Mouse (Mus musculus) neural tube, embryonic 15.5 days (tissue): ENCODE results near the gene Tmem120b. TPM values are rescaled to one million over a fixed set of nuclear protein-coding genes. Genes with fewer than 3 reads are reported as not detected.
A peak's percentile ranks its signal among the peaks of the same experiment; 100 is the strongest.
"Not testable (repeated sequence)": the region's sequence is repeated elsewhere in the genome, so short reads cannot be mapped to it uniquely, and the experiment has no call there.

Experiments used
- ATAC-seq: fragments of 200-750 bp; cut with Nextera tagmentation; 2 replicates; pipeline ENCODE4 v1.8.0; 2017; ENCODE audit warnings: mild to moderate bottlenecking, moderate TSS enrichment, moderate library complexity; ENCODE audit not compliant: low FRiP score
- H3K27ac ChIP-seq: fragments of 300-500 bp; sonication (generic); replicated peaks from 2 replicates; pipeline ENCODE4 v1.5.1; 2015; ENCODE audit warnings: mild to moderate bottlenecking, inconsistent platforms
- H3K27me3 ChIP-seq: fragments of 300-500 bp; sonication (generic); replicated peaks from 2 replicates; pipeline ENCODE4 v1.6.1; 2015; ENCODE audit warnings: inconsistent platforms
- H3K36me3 ChIP-seq: fragments of 300-500 bp; sonication (generic); 2 replicates; pipeline ENCODE4 v1.6.1; 2015; ENCODE audit warnings: inconsistent platforms
- H3K4me1 ChIP-seq: fragments of 300-500 bp; sonication (generic); 2 replicates; pipeline ENCODE4 v1.6.1; 2015; ENCODE audit warnings: inconsistent platforms
- H3K4me2 ChIP-seq: fragments of 300-500 bp; sonication (generic); 2 replicates; pipeline ENCODE4 v1.6.1; 2015; ENCODE audit warnings: inconsistent platforms, mild to moderate bottlenecking, moderate library complexity
- H3K4me3 ChIP-seq: fragments of 300-500 bp; sonication (generic); replicated peaks from 2 replicates; pipeline ENCODE4 v1.5.1; 2015; ENCODE audit warnings: mild to moderate bottlenecking, inconsistent platforms
- H3K9ac ChIP-seq: fragments of 300-500 bp; sonication (generic); replicated peaks from 2 replicates; pipeline ENCODE4 v1.6.1; 2015; ENCODE audit warnings: mild to moderate bottlenecking, inconsistent platforms
- H3K9me3 ChIP-seq: fragments of 300-500 bp; sonication (generic); replicated peaks from 2 replicates; pipeline ENCODE4 v1.6.1; 2016; ENCODE audit warnings: inconsistent platforms
- WGBS: fragments of 180-500 bp; shearing (Covaris S2); methylation state at CpG from one replicate; pipeline ENCODE4 v1.1.7; 2015; ENCODE audit warnings: mixed read lengths; 5-methylcytosine and 5-hydroxymethylcytosine counted together
- polyA plus RNA-seq: library from polyadenylated mRNA; unstranded; fragments of >200 nt; fragmentation: Nextera tagmentation; extraction: Ambion mirVana; gene quantifications from 2 replicates; pipeline ENCODE4 v1.2.1, GENCODE M21; 2015

The Tmem120b gene
- polyA plus RNA-seq, 1 experiment from 2014 or later: 19.6 TPM

DNA sequence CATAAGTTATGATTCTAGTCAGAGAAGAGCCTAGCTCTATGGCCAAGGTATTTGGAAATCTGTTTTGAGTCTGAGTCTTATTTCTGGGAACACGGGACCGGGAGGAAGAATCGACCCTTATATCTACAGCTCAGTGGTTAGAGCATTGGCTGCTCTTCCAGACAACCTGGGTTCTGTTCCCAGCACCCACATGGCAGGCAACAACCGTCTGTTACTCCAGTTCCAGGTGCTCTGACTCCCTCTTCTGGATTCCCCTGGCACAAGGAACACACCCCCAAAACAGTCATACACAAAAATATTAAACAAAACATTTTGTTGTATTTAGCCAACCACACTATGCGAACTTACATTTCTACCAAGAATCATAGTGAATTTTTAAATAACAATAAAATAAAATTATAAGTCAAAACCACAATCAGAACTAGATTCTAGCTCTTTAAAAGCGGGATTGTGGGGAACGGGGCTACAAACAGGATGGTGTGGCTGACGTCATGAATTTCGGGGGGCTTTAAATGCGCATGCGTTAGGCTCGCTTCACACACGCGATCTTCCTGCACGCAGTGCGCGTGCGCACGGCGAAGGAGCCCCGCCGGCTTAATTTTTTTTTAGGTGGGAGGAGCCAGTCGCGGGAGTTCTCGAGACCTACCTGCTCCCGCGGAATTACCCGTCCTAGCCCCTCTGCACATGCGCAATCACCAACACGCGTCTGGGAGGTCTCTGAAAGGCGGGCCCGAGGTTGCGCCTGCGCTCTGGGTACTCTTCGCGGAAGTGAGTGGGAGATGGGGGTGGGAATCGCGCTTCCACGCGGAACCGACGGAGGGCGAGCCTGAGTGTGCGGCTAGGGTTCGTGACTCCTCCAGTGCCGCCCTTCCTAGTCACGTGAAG, 10.6 kb upstream of the Tmem120b start:
- H3K4me3 ChIP-seq: peak overlapping the region; percentile 43
- peak overlapping the region; percentile 39 for H3K9ac ChIP-seq
- H3K4me2 ChIP-seq: peak overlapping the region; percentile 55
- H3K27ac ChIP-seq: peak overlapping the region; percentile 68
- H3K27me3 ChIP-seq: no peaks in the 10 kb centered on the region
- peaks cover 7% of the 10 kb centered on the region; the same call in 1 of the 2 replicates for H3K4me1 ChIP-seq
- no peaks in the 10 kb centered on the region for H3K9me3 ChIP-seq
- 8% methylated on average over 48 of the region's 48 CpGs for WGBS
- peak; percentile 92 for ATAC-seq
- H3K36me3 ChIP-seq: no peaks in the 10 kb centered on the region

- peak overlapping the region; percentile 68 for H3K27ac ChIP-seq
- peak overlapping the region; percentile 55 for H3K4me2 ChIP-seq
- peak overlapping the region; percentile 43 for H3K4me3 ChIP-seq
- WGBS: 45% methylated on average over 16 of the region's 16 CpGs
- H3K4me1 ChIP-seq: peaks cover 7% of the 10 kb centered on the region; the same call in 1 of the 2 replicates
- no peaks in the 10 kb centered on the region for H3K27me3 ChIP-seq
- H3K9ac ChIP-seq: peak overlapping the region; percentile 39
- no peaks in the 10 kb centered on the region for H3K9me3 ChIP-seq
- ATAC-seq: no peak
- H3K36me3 ChIP-seq: no peaks in the 10 kb centered on the region
Observed at GRCm38 (mm10) chr5:123058251-123059102, 9.7 kb upstream of the Tmem120b start.

DNA sequence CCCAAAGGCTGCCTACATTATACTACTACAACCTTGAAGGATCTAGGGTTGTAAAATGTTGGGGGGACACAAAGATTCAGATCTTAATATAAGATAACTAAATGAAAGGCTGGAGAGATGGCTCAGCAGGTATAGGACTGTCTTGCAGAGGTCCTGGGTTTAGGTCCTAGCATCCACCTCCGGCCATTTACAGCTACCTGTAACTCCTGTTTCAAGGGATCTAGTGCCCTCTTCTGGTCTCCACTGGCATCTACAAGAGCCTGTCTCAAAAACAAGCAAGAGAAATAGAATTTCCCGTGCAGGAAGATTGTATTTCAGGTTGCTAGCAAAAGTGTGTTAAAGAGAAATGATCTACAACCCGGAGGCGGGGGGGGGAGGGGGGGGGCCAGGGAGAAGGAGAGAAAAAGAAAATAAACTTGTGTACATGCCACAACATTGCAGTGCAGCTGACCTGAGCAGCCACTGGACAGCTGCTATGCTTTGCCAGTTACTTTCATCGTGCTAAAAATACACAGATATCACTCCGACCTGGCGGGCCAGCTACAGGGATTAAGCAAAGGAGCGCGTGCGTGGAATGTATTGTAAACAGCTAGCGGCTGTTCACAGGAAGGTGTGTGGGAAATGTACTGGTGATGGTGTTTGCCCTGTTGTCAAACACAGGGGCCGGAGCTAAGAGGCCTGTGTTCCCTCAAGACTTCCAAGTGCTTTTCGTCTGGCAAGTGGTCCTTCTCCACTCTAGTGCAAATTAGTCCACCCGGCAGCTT, 8.3 kb upstream of the Tmem120b start:
- Histone ChIP-seq H3K9me3 (no peaks in the 10 kb centered on the region), H3K27ac (no peak overlapping the region), H3K4me3 (no peak overlapping the region), H3K27me3 (no peaks in the 10 kb centered on the region), H3K4me2 (no peak overlapping the region), H3K36me3 (no peaks in the 10 kb centered on the region), H3K4me1 (peaks cover 7% of the 10 kb centered on the region; the same call in 1 of the 2 replicates), H3K9ac (no peak overlapping the region)
- 45% methylated on average over 14 of the region's 14 CpGs for WGBS
- no peak for ATAC-seq

- H3K4me1 ChIP-seq: peaks cover 7% of the 10 kb centered on the region; the same call in 1 of the 2 replicates
- H3K27me3 ChIP-seq: no peaks in the 10 kb centered on the region
- H3K4me2 ChIP-seq: no peak overlapping the region
- H3K9ac ChIP-seq: no peak overlapping the region
- no peaks in the 10 kb centered on the region for H3K36me3 ChIP-seq
- 84% methylated on average over 9 of the region's 9 CpGs for WGBS
- no peak for ATAC-seq
- H3K4me3 ChIP-seq: no peak overlapping the region
- no peak overlapping the region for H3K27ac ChIP-seq
- H3K9me3 ChIP-seq: no peaks in the 10 kb centered on the region
Observed at GRCm38 (mm10) chr5:123060706-123061401, 7.4 kb upstream of the Tmem120b start.

DNA sequence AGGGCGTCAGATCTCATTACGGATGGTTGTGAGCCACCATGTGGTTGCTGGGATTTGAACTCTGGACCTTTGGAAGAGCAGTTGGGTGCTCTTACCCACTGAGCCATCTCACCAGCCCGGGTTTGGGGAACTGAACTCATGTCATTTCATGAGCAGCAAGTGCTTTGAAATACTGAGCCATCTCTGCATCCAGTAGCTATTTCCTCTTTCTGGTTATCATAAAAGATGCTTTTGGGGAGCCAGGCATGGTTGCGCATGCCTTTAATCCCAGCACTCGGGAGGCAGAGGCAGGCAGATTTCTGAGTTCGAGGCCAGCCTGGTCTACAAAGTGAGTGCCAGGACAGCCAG, 6.8 kb upstream of the Tmem120b start:
- 78% methylated on average over 6 of the region's 6 CpGs for WGBS
- H3K27me3 ChIP-seq, H3K9ac ChIP-seq, H3K4me2 ChIP-seq, H3K27ac ChIP-seq, H3K9me3 ChIP-seq, H3K4me1 ChIP-seq, ATAC-seq, H3K36me3 ChIP-seq, H3K4me3 ChIP-seq: not testable (repeated sequence)

GRCm38 (mm10) chr5:123063141-123063540, 5.1 kb upstream of the Tmem120b start:
- Histone ChIP-seq H3K36me3 (no peaks in the 10 kb centered on the region), H3K4me2 (no peak overlapping the region), H3K4me3 (no peak overlapping the region), H3K4me1 (peaks cover 7% of the 10 kb centered on the region; the same call in 1 of the 2 replicates), H3K9me3 (no peaks in the 10 kb centered on the region), H3K9ac (no peak overlapping the region), H3K27me3 (no peaks in the 10 kb centered on the region), H3K27ac (no peak overlapping the region)
- no peak for ATAC-seq
- WGBS: 93% methylated on average over 3 of the region's 3 CpGs

DNA sequence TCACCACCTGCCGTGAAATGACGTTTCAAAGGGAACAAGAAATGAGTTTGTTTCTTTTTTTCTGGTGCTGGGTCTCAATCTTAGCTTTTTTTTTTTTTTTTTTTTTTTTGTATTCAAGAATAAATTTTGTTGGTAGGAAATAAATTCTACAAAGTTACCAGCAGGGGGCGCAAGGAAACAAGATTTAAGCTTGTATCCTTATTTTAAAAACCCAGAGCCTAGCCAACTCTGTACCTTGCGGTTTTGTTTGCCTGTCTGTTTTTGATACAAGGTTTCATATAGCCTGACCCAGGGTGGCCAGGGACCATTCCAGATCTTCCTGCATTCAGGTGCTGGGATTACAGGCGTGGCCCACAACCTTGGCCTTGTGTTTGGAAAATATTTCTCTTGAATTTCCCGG, 4.0 kb upstream of the Tmem120b start:
- Histone ChIP-seq H3K9ac (no peak overlapping the region), H3K36me3 (no peaks in the 10 kb centered on the region), H3K4me2 (no peak overlapping the region), H3K27me3 (no peaks in the 10 kb centered on the region), H3K4me1 (peaks cover 5% of the 10 kb centered on the region; the same call in 1 of the 2 replicates), H3K4me3 (no peak overlapping the region), H3K27ac (no peak overlapping the region), H3K9me3 (no peaks in the 10 kb centered on the region)
- WGBS: 31% methylated on average over 6 of the region's 6 CpGs
- ATAC-seq: no peak

DNA sequence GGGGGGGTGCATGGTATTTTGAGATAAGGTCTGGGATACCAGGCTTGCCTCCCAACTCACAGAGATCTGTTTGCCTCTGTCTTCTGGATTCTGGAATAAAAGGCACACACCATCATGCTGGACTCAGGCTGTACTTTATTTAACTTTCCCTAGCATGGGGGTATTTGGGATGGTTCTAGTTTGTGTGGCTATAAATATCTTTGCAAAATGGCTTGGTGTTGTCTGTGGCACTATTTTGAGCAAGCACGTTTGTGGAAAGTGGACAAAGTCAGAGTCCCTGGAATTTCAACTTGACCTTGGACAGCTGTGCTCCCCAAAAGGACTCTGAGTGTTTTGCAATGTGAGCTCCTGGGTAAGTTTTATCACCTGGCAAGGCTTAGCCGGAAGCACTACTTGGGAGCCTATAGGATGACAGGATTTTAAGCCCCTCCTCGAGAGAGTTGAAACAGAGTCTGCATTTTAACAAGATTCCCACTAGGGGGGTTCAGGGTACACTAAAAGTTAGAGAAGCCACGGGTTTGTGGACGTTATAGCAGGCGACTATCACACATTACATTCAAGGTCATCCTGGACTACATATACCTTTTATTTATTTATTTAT, 720 bp upstream of the Tmem120b start:
- no peaks in the 10 kb centered on the region for H3K27me3 ChIP-seq
- H3K27ac ChIP-seq: no peak overlapping the region
- H3K36me3 ChIP-seq: no peaks in the 10 kb centered on the region
- H3K4me2 ChIP-seq: no peak overlapping the region
- ATAC-seq: peak; percentile 35; the same call in 1 of the 2 replicates
- no peak overlapping the region for H3K9ac ChIP-seq
- no peak overlapping the region for H3K4me3 ChIP-seq
- no peaks in the 10 kb centered on the region; the same call in 1 of the 2 replicates for H3K4me1 ChIP-seq
- no peaks in the 10 kb centered on the region for H3K9me3 ChIP-seq
- WGBS: 21% methylated on average over 6 of the region's 6 CpGs

DNA sequence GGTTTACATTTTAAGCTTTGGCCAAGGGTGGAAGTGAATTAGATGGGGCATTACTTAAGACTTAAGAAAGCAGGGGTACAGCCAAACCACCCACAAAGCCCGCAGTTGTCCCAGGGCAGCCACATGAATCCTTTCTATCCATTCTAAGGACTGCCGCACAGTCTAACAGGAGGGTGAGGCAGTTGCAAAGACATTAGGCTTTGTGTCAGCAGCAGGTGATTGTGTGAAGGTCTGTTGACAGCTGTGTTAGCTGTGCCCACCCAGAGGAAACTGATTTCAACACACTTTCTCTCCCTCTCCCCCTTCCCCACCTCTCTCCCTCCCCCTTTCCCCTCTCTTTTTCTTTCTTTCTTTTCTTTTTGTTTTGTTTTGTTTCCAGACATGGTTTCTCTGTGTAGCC, 499 bp downstream of the Tmem120b start:
- Histone ChIP-seq H3K4me2 (no peak overlapping the region), H3K36me3 (no peaks in the 10 kb centered on the region), H3K27me3 (no peaks in the 10 kb centered on the region), H3K9ac (no peak overlapping the region), H3K4me3 (no peak overlapping the region), H3K27ac (no peak overlapping the region), H3K9me3 (no peaks in the 10 kb centered on the region), H3K4me1 (no peaks in the 10 kb centered on the region; the same call in 1 of the 2 replicates)
- 93% methylated on average over 2 of the region's 2 CpGs for WGBS
- ATAC-seq: no peak

- peak; percentile 97 for ATAC-seq
- H3K4me3 ChIP-seq: peak overlapping the region; percentile 88
Observed at GRCm38 (mm10) chr5:123075576-123076418, 7.6 kb downstream of the Tmem120b start.

More at GRCm38 (mm10) chr5:123075576-123076418, 7.6 kb downstream of the Tmem120b start:
- H3K27ac ChIP-seq: peak overlapping the region; percentile 83
- H3K9me3 ChIP-seq: no peaks in the 10 kb centered on the region
- H3K4me1 ChIP-seq: peaks cover 26% of the 10 kb centered on the region
- no peaks in the 10 kb centered on the region for H3K27me3 ChIP-seq
- WGBS: 10% methylated on average over 39 of the region's 45 CpGs
- H3K4me2 ChIP-seq: peak overlapping the region; percentile 85
- peak overlapping the region; percentile 82 for H3K9ac ChIP-seq
- no peaks in the 10 kb centered on the region for H3K36me3 ChIP-seq
